Mouse (Mus musculus): ENCODE measurements around the gene Nrxn2.
A peak's percentile ranks its signal among the peaks of the same experiment; 100 is the strongest.

Nrxn2 gene

GRCm38 (mm10) chr19:6531011-6531631 lies 112.6 kb downstream of the Nrxn2 start:
- peak; percentile 43 for DNase-seq (ENCODE audit: low read depth, low spot score)
- no peaks in the 10 kb centered on the region for H3K36me3 ChIP-seq (ENCODE audit: control insufficient read depth, insufficient read depth, low read length, poor library complexity, severe bottlenecking)
- no peaks in the 10 kb centered on the region; the same call in none of the 2 replicates for H3K27me3 ChIP-seq (ENCODE audit: control insufficient read depth, insufficient read depth, low read length, poor library complexity, severe bottlenecking)

DNA sequence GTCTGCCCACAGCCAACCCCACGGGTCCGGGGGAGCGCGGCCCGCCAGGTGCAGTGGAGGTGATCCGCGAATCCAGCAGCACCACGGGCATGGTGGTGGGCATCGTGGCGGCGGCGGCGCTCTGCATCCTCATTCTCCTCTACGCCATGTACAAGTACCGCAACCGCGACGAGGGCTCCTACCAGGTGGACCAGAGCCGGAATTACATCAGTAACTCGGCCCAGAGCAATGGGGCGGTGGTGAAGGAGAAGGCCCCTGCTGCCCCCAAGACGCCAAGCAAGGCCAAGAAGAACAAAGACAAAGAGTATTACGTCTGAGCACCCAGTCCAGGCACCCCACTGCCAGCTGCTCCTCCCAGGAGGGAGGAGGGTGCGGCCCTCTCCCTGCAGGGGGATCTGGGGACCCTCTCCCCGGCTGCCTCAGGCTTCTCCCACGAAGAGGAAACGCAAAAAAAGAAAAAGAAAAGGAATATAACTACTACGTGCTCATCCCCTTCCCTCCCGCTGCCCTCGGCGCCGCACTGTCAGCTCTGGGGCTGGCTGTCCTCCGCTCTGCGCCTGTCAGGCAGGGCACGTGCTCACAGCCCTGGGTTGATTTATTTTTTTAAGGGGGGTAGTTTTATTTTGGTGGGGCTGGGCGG lies 113.4 kb downstream of the Nrxn2 start:
- peak; percentile 48 for DNase-seq (ENCODE audit: low read depth, low spot score)
- H3K36me3 ChIP-seq (ENCODE audit: control insufficient read depth, insufficient read depth, low read length, poor library complexity, severe bottlenecking) = no peaks in the 10 kb centered on the region
- no peaks in the 10 kb centered on the region; the same call in none of the 2 replicates for H3K27me3 ChIP-seq (ENCODE audit: control insufficient read depth, insufficient read depth, low read length, poor library complexity, severe bottlenecking)

DNA sequence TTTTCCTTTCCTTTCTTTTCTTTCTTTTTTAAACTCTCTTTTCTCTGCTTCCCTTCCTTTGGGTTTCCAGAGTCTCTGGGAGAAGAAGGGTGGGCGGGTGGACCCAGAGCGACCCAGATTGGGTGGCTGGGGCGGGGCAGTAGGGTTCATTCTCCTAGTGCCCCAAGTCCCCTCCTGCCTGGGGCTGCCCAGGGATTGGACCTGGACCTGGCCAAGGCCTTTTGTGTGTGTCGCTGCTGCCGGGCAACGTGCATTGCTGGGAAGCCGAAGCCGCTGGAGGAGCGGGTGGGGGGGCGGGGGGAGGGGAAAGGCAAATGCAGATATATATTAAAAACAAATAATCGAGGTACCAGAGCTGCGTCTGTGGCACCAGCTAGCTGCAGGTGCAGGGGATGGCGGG lies 114.1 kb downstream of the Nrxn2 start:
- H3K27me3 ChIP-seq (ENCODE audit: control insufficient read depth, insufficient read depth, low read length, poor library complexity, severe bottlenecking) = no peaks in the 10 kb centered on the region; the same call in none of the 2 replicates
- no peaks in the 10 kb centered on the region for H3K36me3 ChIP-seq (ENCODE audit: control insufficient read depth, insufficient read depth, low read length, poor library complexity, severe bottlenecking)
- DNase-seq (ENCODE audit: low read depth, low spot score) = no peak

DNA sequence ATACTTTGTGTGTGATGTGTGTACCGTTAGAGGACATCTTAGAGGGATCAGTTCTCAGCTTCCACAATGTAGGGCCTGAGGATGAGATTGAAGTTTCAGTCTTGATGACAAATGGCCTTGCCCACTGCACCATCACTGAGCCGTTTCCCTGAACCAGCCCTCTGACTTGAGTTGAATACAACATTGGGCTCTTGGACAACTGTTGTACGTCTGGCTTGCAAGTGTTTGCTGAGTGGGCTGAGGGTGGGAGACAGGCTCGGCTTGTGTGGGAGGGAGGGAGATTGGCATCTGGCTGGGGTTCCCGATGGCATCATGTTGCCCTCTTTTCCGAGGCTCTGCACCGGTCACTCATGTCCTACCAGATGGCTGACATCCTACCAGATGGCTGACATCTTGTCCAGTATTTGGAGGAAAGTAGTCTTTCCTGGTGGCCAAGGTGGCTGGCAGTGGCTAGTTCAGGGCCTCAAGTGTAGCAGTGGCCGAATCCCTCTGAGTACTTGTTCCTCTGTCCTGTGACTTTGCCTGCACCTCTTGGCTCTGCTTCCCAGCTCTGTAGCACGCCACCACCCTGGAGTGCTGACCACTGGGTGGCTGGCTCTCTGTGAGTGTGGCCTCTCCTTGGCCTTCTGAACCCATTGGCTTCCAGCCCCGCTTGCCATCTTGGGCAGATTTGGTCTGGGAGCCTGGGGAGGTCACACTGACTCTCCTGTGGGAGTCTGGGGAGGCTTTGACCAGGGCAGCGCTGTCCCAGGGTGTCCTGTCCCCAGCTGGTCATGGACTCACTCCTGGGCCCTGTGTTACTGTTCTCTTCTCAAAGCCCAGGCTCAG lies 115.0 kb downstream of the Nrxn2 start:
- H3K27me3 ChIP-seq (ENCODE audit: control insufficient read depth, insufficient read depth, low read length, poor library complexity, severe bottlenecking) = no peaks in the 10 kb centered on the region; the same call in none of the 2 replicates
- DNase-seq (ENCODE audit: low read depth, low spot score) = no peak
- no peaks in the 10 kb centered on the region for H3K36me3 ChIP-seq (ENCODE audit: control insufficient read depth, insufficient read depth, low read length, poor library complexity, severe bottlenecking)

- no peaks in the 10 kb centered on the region; the same call in none of the 2 replicates for H3K27me3 ChIP-seq (ENCODE audit: control insufficient read depth, insufficient read depth, low read length, poor library complexity, severe bottlenecking)
- no peaks in the 10 kb centered on the region for H3K36me3 ChIP-seq (ENCODE audit: control insufficient read depth, insufficient read depth, low read length, poor library complexity, severe bottlenecking)
- no peak for DNase-seq (ENCODE audit: low read depth, low spot score)
Observed at GRCm38 (mm10) chr19:6534118-6534415, 115.5 kb downstream of the Nrxn2 start.

GRCm38 (mm10) chr19:6536201-6536600 lies 117.7 kb downstream of the Nrxn2 start:
- no peaks in the 10 kb centered on the region for H3K36me3 ChIP-seq (ENCODE audit: control insufficient read depth, insufficient read depth, low read length, poor library complexity, severe bottlenecking)
- DNase-seq (ENCODE audit: low read depth, low spot score) = peak; percentile 29
- H3K27me3 ChIP-seq (ENCODE audit: control insufficient read depth, insufficient read depth, low read length, poor library complexity, severe bottlenecking) = no peaks in the 10 kb centered on the region; the same call in none of the 2 replicates

- Histone ChIP-seq H3K27me3 (ENCODE audit: control insufficient read depth, insufficient read depth, low read length, poor library complexity, severe bottlenecking) (no peaks in the 10 kb centered on the region; the same call in 1 of the 2 replicates), H3K36me3 (ENCODE audit: control insufficient read depth, insufficient read depth, low read length, poor library complexity, severe bottlenecking) (no peaks in the 10 kb centered on the region)
- DNase-seq (ENCODE audit: low read depth, low spot score) = no peak
Observed at GRCm38 (mm10) chr19:6536696-6537095, 118.2 kb downstream of the Nrxn2 start.

DNA sequence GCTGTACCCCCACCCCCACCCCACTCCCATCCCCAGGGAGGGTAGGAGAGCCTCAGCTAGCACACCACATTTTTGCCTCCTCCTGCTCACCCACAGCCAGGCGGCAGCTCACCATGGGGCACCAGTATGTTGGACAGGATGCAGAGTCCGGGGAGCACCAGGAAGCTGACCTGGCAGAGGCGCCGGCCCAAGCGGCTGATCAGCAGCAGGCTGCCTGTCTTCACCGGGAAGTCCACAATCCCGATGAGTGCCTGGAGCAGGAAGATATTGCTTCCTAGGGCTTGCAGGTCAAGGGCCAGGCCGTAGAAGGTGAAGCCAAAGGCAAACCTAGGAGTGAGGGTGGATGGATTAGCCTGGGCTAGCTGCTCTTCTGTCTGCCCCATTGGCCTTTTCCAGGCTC lies 119.0 kb downstream of the Nrxn2 start:
- Histone ChIP-seq H3K36me3 (ENCODE audit: control insufficient read depth, insufficient read depth, low read length, poor library complexity, severe bottlenecking) (no peaks in the 10 kb centered on the region), H3K27me3 (ENCODE audit: control insufficient read depth, insufficient read depth, low read length, poor library complexity, severe bottlenecking) (no peaks in the 10 kb centered on the region)
- no peak for DNase-seq (ENCODE audit: low read depth, low spot score)

GRCm38 (mm10) chr19:6538546-6538945 lies 120.0 kb downstream of the Nrxn2 start:
- Histone ChIP-seq H3K36me3 (ENCODE audit: control insufficient read depth, insufficient read depth, low read length, poor library complexity, severe bottlenecking) (no peaks in the 10 kb centered on the region), H3K27me3 (ENCODE audit: control insufficient read depth, insufficient read depth, low read length, poor library complexity, severe bottlenecking) (no peaks in the 10 kb centered on the region)
- no peak for DNase-seq (ENCODE audit: low read depth, low spot score)

GRCm38 (mm10) chr19:6539592-6539991 lies 121.1 kb downstream of the Nrxn2 start:
- H3K27me3 ChIP-seq (ENCODE audit: control insufficient read depth, insufficient read depth, low read length, poor library complexity, severe bottlenecking) = no peaks in the 10 kb centered on the region
- H3K36me3 ChIP-seq (ENCODE audit: control insufficient read depth, insufficient read depth, low read length, poor library complexity, severe bottlenecking) = no peaks in the 10 kb centered on the region
- no peak for DNase-seq (ENCODE audit: low read depth, low spot score)

DNA sequence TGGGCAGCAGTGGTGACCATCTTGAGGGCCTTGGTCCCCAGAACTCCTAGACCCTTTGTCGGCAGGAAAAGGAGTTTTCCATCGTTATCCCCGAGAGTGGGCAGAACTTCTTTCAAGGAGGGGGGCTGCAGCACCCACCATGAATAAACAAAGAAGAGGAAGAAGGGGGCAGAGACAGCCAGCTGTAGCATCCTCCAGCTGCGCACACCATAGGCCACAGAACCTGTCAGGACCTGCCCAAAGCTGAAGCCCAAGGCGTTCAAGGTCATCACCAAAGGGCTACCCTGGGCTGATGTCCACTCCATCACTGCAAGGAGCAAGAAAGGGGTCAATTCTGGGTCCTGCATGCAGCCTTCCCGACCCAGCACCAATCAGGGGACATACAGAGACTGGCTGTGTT lies 121.7 kb downstream of the Nrxn2 start:
- H3K27me3 ChIP-seq (ENCODE audit: control insufficient read depth, insufficient read depth, low read length, poor library complexity, severe bottlenecking) = no peaks in the 10 kb centered on the region
- H3K36me3 ChIP-seq (ENCODE audit: control insufficient read depth, insufficient read depth, low read length, poor library complexity, severe bottlenecking) = no peaks in the 10 kb centered on the region
- no peak for DNase-seq (ENCODE audit: low read depth, low spot score)

DNA sequence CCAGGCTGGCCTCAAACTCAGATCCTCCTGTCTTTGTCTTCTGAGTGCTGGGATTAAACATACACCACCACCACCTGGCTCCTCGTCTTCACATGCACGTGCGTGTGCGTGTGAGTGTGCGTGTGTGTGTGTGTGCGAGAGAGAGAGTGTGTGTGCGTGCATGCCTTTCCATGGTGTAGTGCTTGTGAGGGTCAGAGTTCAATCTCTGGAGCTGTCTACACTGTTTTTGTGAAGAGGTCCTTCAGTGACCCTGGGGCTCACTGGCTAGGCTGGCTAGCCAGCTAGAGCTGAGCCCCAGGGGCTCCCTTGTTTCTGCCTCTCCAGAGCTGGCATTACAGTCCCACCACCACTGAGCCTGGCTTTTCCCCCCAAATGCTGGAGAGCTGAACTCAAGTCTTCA lies 123.0 kb downstream of the Nrxn2 start:
- no peak for DNase-seq (ENCODE audit: low read depth, low spot score)
- Histone ChIP-seq H3K27me3 (ENCODE audit: control insufficient read depth, insufficient read depth, low read length, poor library complexity, severe bottlenecking) (no peaks in the 10 kb centered on the region), H3K36me3 (ENCODE audit: control insufficient read depth, insufficient read depth, low read length, poor library complexity, severe bottlenecking) (no peaks in the 10 kb centered on the region)

- no peak for DNase-seq (ENCODE audit: low read depth, low spot score)
- H3K36me3 ChIP-seq (ENCODE audit: control insufficient read depth, insufficient read depth, low read length, poor library complexity, severe bottlenecking) = no peaks in the 10 kb centered on the region
- H3K27me3 ChIP-seq (ENCODE audit: control insufficient read depth, insufficient read depth, low read length, poor library complexity, severe bottlenecking) = no peaks in the 10 kb centered on the region
Observed at GRCm38 (mm10) chr19:6542367-6543034, 124.0 kb downstream of the Nrxn2 start, which contains the start of gene Slc22a12. Gene Slc22a12 (minus strand): TSS chr19:6543032.

DNA sequence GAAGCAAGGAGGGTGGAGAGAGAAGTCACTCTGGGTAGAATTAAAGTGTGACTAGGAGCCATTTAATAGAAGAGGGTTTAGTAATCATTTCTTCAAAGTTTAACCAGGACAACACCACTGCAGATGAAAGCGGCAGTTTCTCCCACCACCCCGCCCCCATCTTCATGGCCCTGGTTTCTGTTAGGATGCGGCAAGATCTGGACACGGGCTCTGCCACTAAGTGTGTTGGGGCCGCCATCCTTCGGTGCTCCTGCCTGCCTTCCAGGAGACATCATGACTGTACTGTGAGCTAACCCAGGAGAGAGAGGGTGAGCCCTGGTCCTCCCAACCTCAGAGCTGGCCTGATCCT lies 124.5 kb downstream of the Nrxn2 start:
- H3K27me3 ChIP-seq (ENCODE audit: control insufficient read depth, insufficient read depth, low read length, poor library complexity, severe bottlenecking) = no peaks in the 10 kb centered on the region
- DNase-seq (ENCODE audit: low read depth, low spot score) = no peak
- no peaks in the 10 kb centered on the region for H3K36me3 ChIP-seq (ENCODE audit: control insufficient read depth, insufficient read depth, low read length, poor library complexity, severe bottlenecking)

DNA sequence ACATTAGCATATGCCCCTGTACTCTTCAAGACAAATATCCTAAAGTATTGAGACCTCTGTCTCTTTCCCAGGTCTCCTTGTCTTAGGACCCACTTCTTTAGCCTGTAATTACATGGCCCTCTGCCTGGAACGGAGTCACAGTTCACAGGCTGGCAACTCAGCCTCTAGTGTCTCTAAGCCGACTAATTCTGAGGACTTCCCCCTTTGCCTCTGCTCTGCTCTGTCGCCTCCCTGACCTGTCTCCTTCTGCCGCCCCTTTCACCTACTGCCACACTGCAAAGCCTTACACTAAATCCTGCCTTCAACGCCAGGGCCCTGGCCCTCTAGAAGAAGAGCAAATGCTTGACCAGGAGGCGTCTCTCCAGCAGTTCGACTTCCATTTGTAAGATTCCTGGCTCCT lies 125.0 kb downstream of the Nrxn2 start:
- Histone ChIP-seq H3K36me3 (ENCODE audit: control insufficient read depth, insufficient read depth, low read length, poor library complexity, severe bottlenecking) (no peaks in the 10 kb centered on the region), H3K27me3 (ENCODE audit: control insufficient read depth, insufficient read depth, low read length, poor library complexity, severe bottlenecking) (no peaks in the 10 kb centered on the region)
- peak; percentile 47 for DNase-seq (ENCODE audit: low read depth, low spot score)
